Comparison of ENCODE assay signal across 8 mouse cellular contexts in genomic region chr5:136102099-136102820, GRCm38 (mm10). TPM values are rescaled to one million over a fixed set of nuclear protein-coding genes. Genes with fewer than 3 reads are reported as not detected.
DNase-seq lines count a peak whose midpoint lies in the region; ATAC-seq and TF ChIP-seq lines count a peak whose summit lies in the region.

No protein-coding gene starts in this region.

- peak overlapping the region; percentile 49 for H3K4me3 ChIP-seq in ES-Bruce4 (ENCODE audit: low read depth, low read length)
- H3K4me3 ChIP-seq in forebrain, embryonic 13.5 days = peak overlapping the region; percentile 35
- peak overlapping the region; percentile 33 for H3K4me3 ChIP-seq in hindbrain, embryonic 12.5 days

- DNase-seq in layer of hippocampus, postnatal 36 days = peak; percentile 58 to 64
- DNase-seq in lung, postnatal 14 days = peak; percentile 73
- peak; percentile 91 for DNase-seq in retina, embryonic 14.5 days (ENCODE audit: low spot score)
- peak; percentile 78 for DNase-seq in thymus, postnatal 25 days

- H3K36me3 ChIP-seq in ES-Bruce4 (ENCODE audit: control insufficient read depth, insufficient read depth, low read length, poor library complexity, severe bottlenecking) = no peaks in the 10 kb centered on the region
- no peaks in the 10 kb centered on the region for H3K36me3 ChIP-seq in forebrain, embryonic 13.5 days (ENCODE audit: poor library complexity, severe bottlenecking)
- no peaks in the 10 kb centered on the region for H3K36me3 ChIP-seq in hindbrain, embryonic 12.5 days

- H3K4me2 ChIP-seq in forebrain, embryonic 13.5 days = peak overlapping the region; percentile 67
- H3K4me2 ChIP-seq in hindbrain, embryonic 12.5 days (replicated peaks) = peak overlapping the region; percentile 67

- peak; percentile 94 for TF ChIP-seq CTCF in ES-Bruce4 (IDR thresholded peaks at IDR 0.05; ENCODE audit: low read depth, low read length)

- H3K9me3 ChIP-seq in ES-Bruce4 (replicated peaks; ENCODE audit: control insufficient read depth, insufficient read depth, low read length, poor library complexity, severe bottlenecking) = no peaks in the 10 kb centered on the region
- H3K9me3 ChIP-seq in forebrain, embryonic 13.5 days (replicated peaks) = 0 out of 2 replicates have a peak, but pooled peaks cover 3% of the 10 kb centered on the region
- no peaks in the 10 kb centered on the region for H3K9me3 ChIP-seq in hindbrain, embryonic 12.5 days (replicated peaks)

- H3K9ac ChIP-seq in ES-Bruce4 (ENCODE audit: low read depth, poor library complexity, severe bottlenecking) = peak overlapping the region; percentile 16; the same call in 1 of the 2 replicates
- peak overlapping the region; percentile 68 for H3K9ac ChIP-seq in forebrain, embryonic 13.5 days
- peak overlapping the region; percentile 51 for H3K9ac ChIP-seq in hindbrain, embryonic 12.5 days

- TF ChIP-seq EP300 in ES-Bruce4 (IDR thresholded peaks at IDR 0.05; ENCODE audit: insufficient read depth, low read depth, low read length) = peak; percentile 95

- H3K27ac ChIP-seq in ES-Bruce4 (ENCODE audit: insufficient read depth, low read length) = no peak overlapping the region
- H3K27ac ChIP-seq in forebrain, embryonic 13.5 days = no peak overlapping the region
- no peak overlapping the region for H3K27ac ChIP-seq in hindbrain, embryonic 12.5 days

- no peaks in the 10 kb centered on the region for H3K27me3 ChIP-seq in ES-Bruce4 (ENCODE audit: control insufficient read depth, insufficient read depth, low read length, poor library complexity, severe bottlenecking)
- H3K27me3 ChIP-seq in forebrain, embryonic 13.5 days = peaks cover 23% of the 10 kb centered on the region
- peaks cover 33% of the 10 kb centered on the region for H3K27me3 ChIP-seq in hindbrain, embryonic 12.5 days

- WGBS in forebrain, embryonic 13.5 days = 6% methylated on average over 41 of the region's 41 CpGs
- WGBS in hindbrain, embryonic 12.5 days = 8% methylated on average over 41 of the region's 41 CpGs

- H3K4me1 ChIP-seq in ES-Bruce4 (ENCODE audit: control insufficient read depth, insufficient read depth, low read length) = peaks cover 8% of the 10 kb centered on the region
- peaks cover 10% of the 10 kb centered on the region for H3K4me1 ChIP-seq in forebrain, embryonic 13.5 days
- H3K4me1 ChIP-seq in hindbrain, embryonic 12.5 days = peaks cover 5% of the 10 kb centered on the region; the same call in 1 of the 2 replicates

- ATAC-seq in cerebellum, adult (ENCODE audit: insufficient number of reproducible peaks, low FRiP score, low TSS enrichment) = peak; percentile 71; the same call in 1 of the 2 replicates
- peak; percentile 88 for ATAC-seq in forebrain, embryonic 13.5 days
- ATAC-seq in hindbrain, embryonic 12.5 days (ENCODE audit: low FRiP score) = peak; percentile 61

- TF ChIP-seq POLR2A in ES-Bruce4 (IDR thresholded peaks at IDR 0.05; ENCODE audit: insufficient read depth, low read length) = no peak

RNA-seq across cellular contexts. Expression of gene Polr2j, which starts 14.2 kb away (rescaled TPM):
- polyA plus RNA-seq in ES-Bruce4 (2011; ENCODE audit: insufficient read depth, insufficient read length, low read depth, missing spikeins) = 90.7 and 92.6 TPM in 2 replicates
- 282 and 287 TPM in 2 replicates for polyA plus RNA-seq in forebrain, embryonic 13.5 days (2015; fragmentation: Nextera tagmentation; extraction: Ambion mirVana)
- polyA plus RNA-seq in hindbrain, embryonic 12.5 days (2016; fragmentation: Nextera tagmentation; extraction: Ambion mirVana) = 187 and 217 TPM in 2 replicates
- total RNA-seq in layer of hippocampus, postnatal 36 days (2021) = 10 to 100 TPM; 64.0 to 75.6 TPM

RNA-seq across cellular contexts. Expression of gene Rasa4, which starts 18.5 kb away (rescaled TPM):
- polyA plus RNA-seq in ES-Bruce4 (2011; ENCODE audit: insufficient read depth, insufficient read length, low read depth, missing spikeins) = 5.9 and 6.6 TPM in 2 replicates
- polyA plus RNA-seq in forebrain, embryonic 13.5 days (2015; fragmentation: Nextera tagmentation; extraction: Ambion mirVana) = 5.1 and 7.8 TPM in 2 replicates
- 12.5 and 13.1 TPM in 2 replicates for polyA plus RNA-seq in hindbrain, embryonic 12.5 days (2016; fragmentation: Nextera tagmentation; extraction: Ambion mirVana)
- total RNA-seq in layer of hippocampus, postnatal 36 days (2021) = 1 to 10 TPM; 2.2 to 3.2 TPM

RNA-seq across cellular contexts. Expression of gene Lrwd1, which starts 33.6 kb away (rescaled TPM):
- 49.1 and 54.6 TPM in 2 replicates for polyA plus RNA-seq in ES-Bruce4 (2011; ENCODE audit: insufficient read depth, insufficient read length, low read depth, missing spikeins)
- polyA plus RNA-seq in forebrain, embryonic 13.5 days (2015; fragmentation: Nextera tagmentation; extraction: Ambion mirVana) = 43.2 and 45.2 TPM in 2 replicates
- 34.5 and 36.6 TPM in 2 replicates for polyA plus RNA-seq in hindbrain, embryonic 12.5 days (2016; fragmentation: Nextera tagmentation; extraction: Ambion mirVana)
- 10 to 100 TPM; 14.5 to 17.3 TPM for total RNA-seq in layer of hippocampus, postnatal 36 days (2021)

RNA-seq across cellular contexts. Expression of gene Alkbh4, which starts 33.7 kb away (rescaled TPM):
- 8.7 and 10.6 TPM in 2 replicates for polyA plus RNA-seq in ES-Bruce4 (2011; ENCODE audit: insufficient read depth, insufficient read length, low read depth, missing spikeins)
- 18.4 and 22.8 TPM in 2 replicates for polyA plus RNA-seq in forebrain, embryonic 13.5 days (2015; fragmentation: Nextera tagmentation; extraction: Ambion mirVana)
- 23.0 and 23.3 TPM in 2 replicates for polyA plus RNA-seq in hindbrain, embryonic 12.5 days (2016; fragmentation: Nextera tagmentation; extraction: Ambion mirVana)
- 10 to 100 TPM in 1 of 2 experiments, 1 to 10 TPM in 1; 9.8 to 10.2 TPM for total RNA-seq in layer of hippocampus, postnatal 36 days (2021)

RNA-seq across cellular contexts. Expression of gene Upk3bl, which starts 48.0 kb away (rescaled TPM):
- 2.7 and 3.7 TPM in 2 replicates for polyA plus RNA-seq in ES-Bruce4 (2011; ENCODE audit: insufficient read depth, insufficient read length, low read depth, missing spikeins)
- not detected in 2 replicates for polyA plus RNA-seq in forebrain, embryonic 13.5 days (2015; fragmentation: Nextera tagmentation; extraction: Ambion mirVana)
- 1.5 and 2.0 TPM in 2 replicates for polyA plus RNA-seq in hindbrain, embryonic 12.5 days (2016; fragmentation: Nextera tagmentation; extraction: Ambion mirVana)
- not detected for total RNA-seq in layer of hippocampus, postnatal 36 days (2021)

Comparison
In these comparisons a context has a peak if more than half of its experiments do, and no peak if none do; other contexts are left out.
1. H3K9ac ChIP-seq: peak in every context shown above with its lines; median percentile 68 in forebrain, embryonic 13.5 days; 51 in hindbrain, embryonic 12.5 days; 16 in ES-Bruce4.